Mouse (Mus musculus) G1E (cell line): ENCODE measurements around the gene Cers2. TPM values are rescaled to one million over a fixed set of nuclear protein-coding genes. Genes with fewer than 3 reads are reported as not detected.
A peak's percentile ranks its signal among the peaks of the same experiment; 100 is the strongest.

Experiments used
- ATAC-seq: 2 replicates; pipeline ENCODE4 v1.8.0; 2016; ENCODE audit warnings: mild to moderate bottlenecking; ENCODE audit not compliant: insufficient number of reproducible peaks, poor library complexity, low FRiP score, severe bottlenecking; ENCODE audit errors: extremely low read depth
- DNase-seq: peaks from one replicate; pipeline ENCODE4 v3.0.0; 2012; ENCODE audit warnings: low spot score
- H3K27me3 ChIP-seq: 2 replicates; pipeline ENCODE4 v1.6.1; 2012; ENCODE audit warnings: mild to moderate bottlenecking, low read length, inconsistent platforms; ENCODE audit not compliant: insufficient read depth
- H3K36me3 ChIP-seq: replicated peaks from 2 replicates; pipeline ENCODE3; 2012; ENCODE audit warnings: mild to moderate bottlenecking, inconsistent platforms
- H3K4me1 ChIP-seq: 2 replicates; pipeline ENCODE4 v1.6.1; 2012; ENCODE audit warnings: low read depth, low read length, inconsistent platforms, mixed read lengths; ENCODE audit not compliant: insufficient read depth
- H3K4me3 ChIP-seq: 2 replicates; pipeline ENCODE4 v1.5.1; 2012; ENCODE audit warnings: low read depth, mild to moderate bottlenecking, inconsistent platforms, low read length, moderate library complexity, mixed read lengths
- H3K9me3 ChIP-seq: replicated peaks from 2 replicates; pipeline ENCODE4 v1.6.1; 2012; ENCODE audit warnings: inconsistent platforms
- CTCF ChIP-seq: IDR thresholded peaks from 2 replicates; pipeline ENCODE4 v1.5.1; 2012; ENCODE audit warnings: low read depth, low read length, inconsistent platforms, mixed read lengths
- GATA1 ChIP-seq: IDR thresholded peaks from 2 replicates; pipeline ENCODE4 v1.6.1; 2012; ENCODE audit warnings: borderline replicate concordance, low read length, inconsistent platforms, mixed read lengths
- GATA2 ChIP-seq: IDR thresholded peaks from 2 replicates; pipeline ENCODE4 v1.6.1; 2012; ENCODE audit warnings: low read depth, low read length, inconsistent platforms, borderline replicate concordance
- POLR2AphosphoS5 ChIP-seq: IDR thresholded peaks from 2 replicates; pipeline ENCODE4 v1.6.1; 2012; ENCODE audit warnings: low read depth, low read length, inconsistent platforms; ENCODE audit not compliant: insufficient replicate concordance
- TAL1 ChIP-seq: conservative IDR thresholded peaks from 2 replicates; pipeline ENCODE4 v1.6.1; 2012; ENCODE audit warnings: low read depth, low read length, inconsistent platforms, mixed read lengths
- polyA plus RNA-seq: library from polyadenylated mRNA; stranded (reverse); fragments of >175 nt; gene quantifications from 2 replicates; pipeline ENCODE4 v1.2.3, GENCODE M21; 2012
- total RNA-seq, 2 experiments: library from RNA; stranded (forward) in 1 of 2; stranded (reverse) in 1 of 2; fragments of 200-1000 nt in 1 of 2; fragments of >200 nt in 1 of 2; fragmentation: Nextera tagmentation in 1 of 2; gene quantifications; 2 replicates each; pipeline ENCODE4 v1.2.3; 2014 to 2017

Cers2 gene
- total and polyA plus RNA-seq, 3 experiments: 197 to 654 (median 285) TPM

DNA sequence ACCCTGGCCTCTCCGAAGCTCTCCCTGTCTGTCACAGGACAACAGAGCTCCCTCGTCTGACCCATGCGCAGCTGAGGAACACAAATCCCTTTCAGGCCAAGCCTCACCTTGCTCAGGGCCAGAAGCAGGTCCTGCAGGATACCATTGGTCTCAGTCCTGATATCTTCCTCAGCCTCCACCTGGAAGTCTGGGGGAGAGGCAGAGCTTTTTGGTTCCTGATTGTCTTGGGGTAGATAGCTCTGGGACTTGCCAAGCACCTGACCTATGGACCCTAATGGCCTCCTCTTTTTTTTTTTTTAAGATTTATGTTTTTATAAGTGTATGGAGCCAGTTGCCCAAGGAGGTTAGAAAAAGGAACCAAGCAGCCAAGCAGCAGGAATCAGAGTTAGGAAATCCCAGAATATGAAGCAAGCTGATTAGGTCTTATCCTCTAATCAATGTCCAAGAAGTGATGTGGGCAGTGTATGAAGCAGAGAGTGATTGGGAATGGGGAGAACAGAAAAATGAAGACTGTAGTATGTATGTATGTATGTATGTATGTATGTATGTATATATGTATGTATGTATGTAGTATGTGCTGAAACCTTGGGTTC is 13.3 kb upstream of the Cers2 start:
- Histone ChIP-seq H3K36me3 (peaks cover 93% of the 10 kb centered on the region), H3K4me1 (peaks cover 18% of the 10 kb centered on the region), H3K9me3 (no peaks in the 10 kb centered on the region), H3K27me3 (no peaks in the 10 kb centered on the region), H3K4me3 (no peak overlapping the region)
- ATAC-seq: no peak
- TF ChIP-seq GATA2 (no peak), POLR2AphosphoS5 (no peak), CTCF (no peak), TAL1 (no peak), GATA1 (no peak)
- no peak for DNase-seq

DNA sequence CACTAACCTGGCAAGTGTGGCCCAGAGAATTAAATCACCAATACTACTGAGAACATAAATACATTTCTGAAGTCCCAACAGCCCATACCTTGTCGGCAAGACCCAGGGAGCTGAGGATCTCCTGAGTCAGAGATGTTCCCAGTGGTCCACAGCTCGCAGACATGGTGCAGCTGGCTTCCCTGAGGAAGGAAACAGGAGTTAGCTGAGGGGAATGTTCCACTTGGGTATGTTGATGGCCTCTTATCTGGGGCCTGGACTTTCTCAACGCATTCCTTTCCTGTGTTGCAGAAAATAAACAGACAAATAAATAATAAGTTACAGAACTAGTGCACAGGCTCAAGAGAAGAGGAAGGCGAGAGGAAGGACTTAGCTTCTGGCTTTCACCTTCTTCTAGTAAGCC is 8.3 kb upstream of the Cers2 start:
- no peak overlapping the region for H3K4me3 ChIP-seq
- no peaks in the 10 kb centered on the region for H3K27me3 ChIP-seq
- no peak for TF ChIP-seq GATA2
- no peak for TF ChIP-seq TAL1
- no peak for TF ChIP-seq POLR2AphosphoS5
- TF ChIP-seq CTCF: no peak
- TF ChIP-seq GATA1: no peak
- ATAC-seq (no peak), DNase-seq (no peak)
- H3K9me3 ChIP-seq: no peaks in the 10 kb centered on the region
- peaks cover 25% of the 10 kb centered on the region for H3K4me1 ChIP-seq
- H3K36me3 ChIP-seq: peaks cover 69% of the 10 kb centered on the region

DNA sequence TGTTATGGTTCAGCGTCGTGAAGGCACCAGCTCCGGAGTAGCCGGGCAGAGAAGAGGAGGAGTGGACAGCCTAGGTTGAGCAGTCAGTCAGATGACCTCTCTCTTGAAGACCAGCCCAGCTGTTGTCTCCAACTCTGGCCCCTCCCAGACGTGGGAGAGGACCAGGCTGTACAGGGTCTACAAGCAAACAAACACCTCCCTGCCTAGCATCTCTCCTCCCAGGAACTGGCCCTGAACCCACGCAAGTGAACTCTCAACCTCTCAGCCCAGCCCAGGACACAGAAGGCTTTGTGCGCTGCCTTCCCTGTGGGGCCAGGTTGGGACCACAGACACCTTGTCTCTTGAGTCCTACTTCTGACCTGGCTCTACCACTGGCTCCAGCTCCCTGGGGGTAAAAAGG is 7.5 kb upstream of the Cers2 start, which contains the start of gene Anxa9:
Anxa9 (minus strand) TSS at position 77 of the 400 bp plus-strand sequence.
- no peak within 1 kb of the TSS for H3K4me3 ChIP-seq

DNA sequence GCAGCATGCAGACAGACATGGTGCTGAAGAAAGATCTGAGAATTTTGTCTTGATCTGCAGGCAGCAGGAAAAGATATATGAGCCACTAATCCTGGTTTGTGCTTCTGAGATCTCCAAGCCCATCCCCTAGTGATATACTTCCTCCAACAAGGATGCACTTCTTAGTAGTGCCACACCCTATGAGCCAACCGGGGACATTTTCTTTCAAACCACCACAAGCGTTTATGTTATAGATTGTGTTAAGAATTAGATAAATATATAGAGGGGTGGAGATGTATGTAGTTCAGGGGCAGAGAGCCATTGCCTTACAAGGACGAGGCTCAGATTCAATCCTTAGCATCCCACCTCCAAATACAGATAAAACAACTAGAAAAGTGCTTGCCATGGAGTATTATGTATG is 4.1 kb upstream of the Cers2 start:
- TF ChIP-seq CTCF: no peak
- no peak for TF ChIP-seq GATA1
- no peak for TF ChIP-seq POLR2AphosphoS5
- no peak for TF ChIP-seq TAL1
- TF ChIP-seq GATA2: no peak
- Histone ChIP-seq H3K4me3 (no peak overlapping the region), H3K36me3 (peaks cover 37% of the 10 kb centered on the region), H3K9me3 (no peaks in the 10 kb centered on the region), H3K27me3 (no peaks in the 10 kb centered on the region), H3K4me1 (peaks cover 56% of the 10 kb centered on the region)
- ATAC-seq (no peak), DNase-seq (no peak)

More for the DNA sequence above, 7.5 kb upstream of the Cers2 start, which contains the start of gene Anxa9:
- H3K27me3 ChIP-seq: no peaks in the 10 kb centered on the region
- no peaks in the 10 kb centered on the region for H3K9me3 ChIP-seq
- peaks cover 63% of the 10 kb centered on the region for H3K36me3 ChIP-seq
- TF ChIP-seq GATA1 (no peak), CTCF (no peak), TAL1 (no peak), POLR2AphosphoS5 (no peak), GATA2 (no peak)
- DNase-seq (no peak), ATAC-seq (no peak)
- H3K4me1 ChIP-seq: peaks cover 33% of the 10 kb centered on the region

DNA sequence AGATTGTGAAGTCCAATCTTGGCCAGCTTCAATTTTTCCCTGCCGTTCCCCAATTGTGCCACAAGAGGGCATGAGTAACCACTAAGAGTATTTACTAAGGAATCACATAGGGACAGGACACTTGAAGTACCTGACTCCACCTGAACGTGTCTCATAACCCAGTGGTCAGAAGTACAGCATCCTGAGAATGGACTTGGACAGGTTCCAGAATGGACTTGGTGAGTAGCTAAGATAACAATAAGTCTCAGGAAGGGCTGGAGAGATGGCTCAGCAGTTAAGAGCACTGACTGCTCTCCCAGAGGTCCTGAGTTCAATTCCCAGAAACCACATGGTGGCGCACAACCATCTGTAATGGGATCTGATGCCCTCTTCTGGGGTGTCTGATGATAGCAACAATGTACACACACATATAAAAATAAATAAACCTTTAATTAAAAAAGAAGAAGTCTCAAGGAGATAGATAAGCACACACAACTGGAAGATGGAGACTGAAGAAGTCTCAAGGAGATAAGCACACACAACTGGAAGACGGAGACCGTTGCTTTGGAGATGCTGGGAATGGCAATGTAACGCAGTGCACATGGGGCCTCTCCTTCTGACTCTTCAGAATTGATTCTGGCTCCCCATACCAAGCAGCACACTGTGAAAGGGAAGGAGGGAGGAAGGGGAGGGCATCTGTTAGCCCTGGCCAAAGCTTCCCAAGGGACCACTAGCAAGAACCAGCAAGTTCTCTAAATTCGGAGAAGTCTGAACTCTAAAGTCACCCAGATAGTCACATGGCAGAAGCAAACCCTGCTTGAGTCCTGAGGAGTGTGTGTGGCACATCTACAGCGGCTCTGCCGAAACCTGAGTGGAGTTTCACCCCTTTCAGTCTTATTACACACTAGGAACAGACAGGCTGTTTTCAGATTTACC is 3.4 kb upstream of the Cers2 start:
- H3K9me3 ChIP-seq: no peaks in the 10 kb centered on the region
- peak overlapping the region; percentile 8; the same call in 1 of the 2 replicates for H3K4me3 ChIP-seq
- H3K4me1 ChIP-seq: peaks cover 57% of the 10 kb centered on the region
- DNase-seq (peak; percentile 54), ATAC-seq (peak; percentile 22)
- H3K27me3 ChIP-seq: no peaks in the 10 kb centered on the region
- peak; percentile 62 for TF ChIP-seq CTCF
- no peak for TF ChIP-seq GATA2
- no peak for TF ChIP-seq POLR2AphosphoS5
- no peak for TF ChIP-seq GATA1
- TF ChIP-seq TAL1: peak; percentile 89
- peaks cover 33% of the 10 kb centered on the region for H3K36me3 ChIP-seq

DNA sequence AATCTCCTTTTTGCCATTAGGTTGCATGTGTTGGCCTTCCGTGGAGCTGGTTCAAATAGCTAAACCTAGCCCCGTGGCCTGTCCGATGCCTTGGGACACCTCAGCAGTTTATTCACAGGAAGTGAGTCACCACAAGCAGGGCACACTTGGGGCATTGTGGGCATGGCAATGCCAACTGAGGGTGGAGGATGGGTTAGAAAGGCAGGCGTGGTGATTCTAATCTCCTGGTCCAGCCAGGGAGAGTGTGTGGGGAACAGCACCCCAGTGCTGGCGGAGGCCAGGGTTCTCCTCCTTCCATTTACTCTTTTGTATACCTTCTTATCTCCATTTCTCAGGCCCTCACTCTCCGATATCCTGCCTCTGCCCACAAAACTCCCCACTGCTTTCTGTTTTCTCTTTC is 2.0 kb upstream of the Cers2 start:
- ATAC-seq: peak; percentile 71
- peak; percentile 78 for DNase-seq
- Histone ChIP-seq H3K27me3 (no peaks in the 10 kb centered on the region), H3K36me3 (peaks cover 29% of the 10 kb centered on the region), H3K4me1 (peaks cover 63% of the 10 kb centered on the region), H3K9me3 (no peaks in the 10 kb centered on the region), H3K4me3 (peak overlapping the region; percentile 68)
- no peak for TF ChIP-seq GATA1
- TF ChIP-seq GATA2: 0 out of 2 replicates have a peak, but pooled peaks have one; percentile 31
- peak; percentile 94 for TF ChIP-seq TAL1
- no peak for TF ChIP-seq CTCF
- peak; percentile 61; the same call in 1 of the 2 replicates for TF ChIP-seq POLR2AphosphoS5
